Comparison of ENCODE assay signal across 8 mouse cellular contexts in the genomic region with DNA sequence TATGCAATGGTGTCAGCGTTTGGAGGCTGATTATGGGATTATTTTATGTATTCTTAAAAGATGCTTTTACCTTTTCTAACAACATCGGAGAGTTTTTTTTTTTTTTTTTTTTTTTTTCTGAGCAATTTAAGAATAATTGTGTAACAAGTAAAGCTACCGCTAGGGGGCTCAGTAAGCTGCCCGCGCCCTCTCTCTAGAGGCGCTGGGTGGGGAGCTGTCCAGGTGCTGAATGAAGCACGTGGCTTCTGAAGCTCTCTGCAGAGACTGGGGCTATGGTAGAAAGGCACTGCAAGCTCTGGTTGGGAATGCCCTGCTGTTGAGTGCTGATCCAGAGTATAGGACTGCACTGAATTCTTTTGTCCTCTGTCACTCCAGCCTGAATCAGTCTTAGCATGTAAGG. TPM values are rescaled to one million over a fixed set of nuclear protein-coding genes. Genes with fewer than 3 reads are reported as not detected.
A peak's percentile ranks its signal among the peaks of the same experiment; 100 is the strongest.
DNase-seq lines count a peak whose midpoint lies in the region; ATAC-seq and TF ChIP-seq lines count a peak whose summit lies in the region.
"Had no signal": no experiment of that assay in that cellular context is flagged by ENCODE, and none has a peak within 500 bp of the region (broad histone marks: within the 10 kb centered on the region; RNA-seq: fewer than 3 reads in every experiment).

No protein-coding gene starts in this region.

- H3K4me1 ChIP-seq in MEL (ENCODE audit: control insufficient read depth in 1 of 2, insufficient read depth in 2 of 2, low read length in 2 of 2) = no peaks in the 10 kb centered on the region
- no peaks in the 10 kb centered on the region for H3K4me1 ChIP-seq in bone marrow, adult 2 months (ENCODE audit: control insufficient read depth, insufficient read depth, low read length)
- H3K4me1 ChIP-seq in embryonic facial prominence, embryonic 15.5 days = no peaks in the 10 kb centered on the region
- H3K4me1 ChIP-seq: megakaryocyte, embryonic 14.5 days had no signal

- TF ChIP-seq CTCF in MEL (IDR thresholded peaks at IDR 0.05 in 2 of 3, conservative IDR thresholded peaks at IDR 0.05 in 1 of 3; ENCODE audit: control insufficient read depth in 1 of 3, insufficient read depth in 1 of 3, low read depth in 2 of 3, low read length in 3 of 3, poor library complexity in 1 of 3, severe bottlenecking in 1 of 3) = peak; percentile 48 to 84 (median 78); a peak in 5 of 6 replicates
- peak; percentile 39; the same call in 1 of the 2 replicates for TF ChIP-seq CTCF in bone marrow, adult 2 months (IDR thresholded peaks at IDR 0.05; ENCODE audit: control insufficient read depth, insufficient read depth, low read length)

- no peaks in the 10 kb centered on the region for H3K27me3 ChIP-seq in MEL (ENCODE audit: control insufficient read depth in 1 of 2, insufficient read depth in 2 of 2, low read length in 2 of 2)
- H3K27me3 ChIP-seq in embryonic facial prominence, embryonic 15.5 days = no peaks in the 10 kb centered on the region
- H3K27me3 ChIP-seq: megakaryocyte, embryonic 14.5 days had no signal

- TF ChIP-seq RAD21 in MEL (IDR thresholded peaks at IDR 0.05; ENCODE audit: low read depth, low read length) = peak; percentile 66

- H3K9ac ChIP-seq in MEL (ENCODE audit: control insufficient read depth, low read depth, low read length, poor library complexity, severe bottlenecking) = no peak overlapping the region
- H3K9ac ChIP-seq in embryonic facial prominence, embryonic 15.5 days = no peak overlapping the region

- no peak for TF ChIP-seq EP300 in MEL (IDR thresholded peaks at IDR 0.05; ENCODE audit: low read depth in 1 of 2, low read length in 2 of 2)

- no peaks in the 10 kb centered on the region for H3K79me2 ChIP-seq in MEL (ENCODE audit: control insufficient read depth, insufficient read depth, low read length, poor library complexity)

- 5% methylated on average over 7 of the region's 7 CpGs for WGBS in bone marrow, adult 2 months
- 2% methylated on average over 7 of the region's 7 CpGs for WGBS in embryonic facial prominence, embryonic 15.5 days

- no peak for TF ChIP-seq POLR2A in MEL (IDR thresholded peaks at IDR 0.05; ENCODE audit: control insufficient read depth in 1 of 2, insufficient read depth in 1 of 2, low read depth in 1 of 2, low read length in 2 of 2, poor library complexity in 1 of 2)
- no peak for TF ChIP-seq POLR2A in bone marrow, adult 2 months (IDR thresholded peaks at IDR 0.05; ENCODE audit: borderline replicate concordance, control insufficient read depth, low read depth, low read length)

- peak; percentile 67; the same call in 1 of the 2 replicates for ATAC-seq in embryonic facial prominence, embryonic 15.5 days (ENCODE audit: insufficient number of reproducible peaks, low FRiP score, low TSS enrichment, low read depth)
- peak; percentile 100 for ATAC-seq in megakaryocyte progenitor cell, adult 5-6 weeks (replicated peaks; ENCODE audit: poor library complexity)

- H3K9me3 ChIP-seq in MEL (replicated peaks; ENCODE audit: insufficient read depth, low read length) = no peaks in the 10 kb centered on the region
- no peaks in the 10 kb centered on the region for H3K9me3 ChIP-seq in embryonic facial prominence, embryonic 15.5 days (replicated peaks)

- H3K36me3 ChIP-seq in MEL (ENCODE audit: control insufficient read depth in 1 of 2, insufficient read depth in 2 of 2, low read length in 2 of 2) = no peaks in the 10 kb centered on the region
- H3K36me3 ChIP-seq in embryonic facial prominence, embryonic 15.5 days = no peaks in the 10 kb centered on the region

- H3K4me2 ChIP-seq in embryonic facial prominence, embryonic 15.5 days (replicated peaks) = no peak overlapping the region

- peak; percentile 87 for DNase-seq in MEL (ENCODE audit: low read depth, low spot score)
- DNase-seq in heart, postnatal 4 days = peak; percentile 92
- peak; percentile 21 to 67 for DNase-seq in layer of hippocampus, postnatal 25 days (ENCODE audit: extremely low spot score in 1 of 2, low spot score in 1 of 2)
- peak; percentile 25 to 84 for DNase-seq in spleen, postnatal 10 days (ENCODE audit: low spot score in 2 of 2)

- no peak overlapping the region for H3K4me3 ChIP-seq in MEL (ENCODE audit: control insufficient read depth in 1 of 2, insufficient read depth in 1 of 2, low read depth in 2 of 2, low read length in 2 of 2)
- H3K4me3 ChIP-seq in bone marrow, adult 2 months (replicated peaks; ENCODE audit: control insufficient read depth, low read depth, low read length) = no peak overlapping the region
- no peak overlapping the region for H3K4me3 ChIP-seq in embryonic facial prominence, embryonic 15.5 days (replicated peaks)
- H3K4me3 ChIP-seq: megakaryocyte, embryonic 14.5 days had no signal

- no peak overlapping the region for H3K27ac ChIP-seq in MEL (ENCODE audit: control insufficient read depth, low read depth, low read length)
- no peak overlapping the region for H3K27ac ChIP-seq in bone marrow, adult 2 months (ENCODE audit: control insufficient read depth, insufficient read depth, low read depth, low read length, poor library complexity)
- H3K27ac ChIP-seq in embryonic facial prominence, embryonic 15.5 days (replicated peaks) = no peak overlapping the region

TF ChIP-seq in MEL, 35 proteins besides CTCF, POLR2A, EP300 and RAD21:
- TF ChIP-seq KAT2A (conservative IDR thresholded peaks at IDR 0.05; ENCODE audit: low read depth, low read length) (no peak), ELF1 (IDR thresholded peaks at IDR 0.05; ENCODE audit: low read depth, low read length) (no peak), TBP (IDR thresholded peaks at IDR 0.05; ENCODE audit: low read depth, low read length) (no peak), RCOR1 (IDR thresholded peaks at IDR 0.05; ENCODE audit: low read depth, low read length) (no peak), ZNF384 (IDR thresholded peaks at IDR 0.05; ENCODE audit: low read depth, low read length) (peak; percentile 94), ZC3H11A (IDR thresholded peaks at IDR 0.05; ENCODE audit: low read depth, low read length) (peak; percentile 30; the same call in 1 of the 2 replicates), MAFK (IDR thresholded peaks at IDR 0.05; ENCODE audit: borderline replicate concordance, low read depth, low read length) (no peak), NRF1 (IDR thresholded peaks at IDR 0.05; ENCODE audit: insufficient read depth, low read depth, low read length, poor library complexity, severe bottlenecking) (no peak), POLR2AphosphoS5 (IDR thresholded peaks at IDR 0.05; ENCODE audit: borderline replicate concordance, low read depth, low read length) (no peak), MAX (IDR thresholded peaks at IDR 0.05; ENCODE audit: low read length) (peak; percentile 98), SMC3 (IDR thresholded peaks at IDR 0.05; ENCODE audit: low read depth, low read length) (peak; percentile 81), MYC (IDR thresholded peaks at IDR 0.05; ENCODE audit: low read depth, low read length) (peak; percentile 97), SIN3A (IDR thresholded peaks at IDR 0.05; ENCODE audit: low read length) (peak; percentile 100), MXI1 (IDR thresholded peaks at IDR 0.05; ENCODE audit: low read depth, low read length) (peak; percentile 100), USF1 (IDR thresholded peaks at IDR 0.05; ENCODE audit: low read depth, low read length) (peak; percentile 84), ZKSCAN1 (IDR thresholded peaks at IDR 0.05; ENCODE audit: low read depth, low read length) (no peak)
TF ChIP-seq in MEL: peak in this region for 8.

RNA-seq across cellular contexts. Expression of a gene that starts 26.0 kb away (rescaled TPM):
- total RNA-seq in MEL (2012; rRNA removed) = not detected in 2 replicates
- polyA plus RNA-seq in MEL (2012; ENCODE audit: insufficient read depth in 1 of 2, insufficient read length in 2 of 2, low read depth in 1 of 2, low replicate concordance in 2 of 2, missing spikeins in 1 of 2) = not detected
- polyA plus RNA-seq in bone marrow, adult 2 months (2011; ENCODE audit: insufficient read depth, insufficient read length, low replicate concordance, missing spikeins) = not detected in 2 replicates
- 5.9 and 7.1 TPM in 2 replicates for polyA plus RNA-seq in embryonic facial prominence, embryonic 15.5 days (2015; fragmentation: Nextera tagmentation; extraction: Ambion mirVana)
- total RNA-seq in heart, postnatal 4 days (2021) = 1 to 10 TPM; 3.8 to 4.0 TPM
- 100 to 1,000 TPM; 225 to 256 TPM for total RNA-seq in layer of hippocampus, postnatal 25 days (2021)
- 0.22 TPM in 1 of 2 replicates, not detected in the other for total RNA-seq in megakaryocyte progenitor cell, adult 5-6 weeks (2015)
- not detected in 2 replicates for total RNA-seq in megakaryocyte progenitor cell, adult 5-6 weeks (2017)

Comparison
In these comparisons a context has a peak if more than half of its experiments do, and no peak if none do; other contexts are left out.
1. RNA of a gene that starts 26.0 kb away (total RNA-seq): 225 to 256 TPM in layer of hippocampus, postnatal 25 days; 3.8 to 4.0 TPM in heart, postnatal 4 days, not detected in MEL and 0.22 TPM in megakaryocyte progenitor cell, adult 5-6 weeks; every median in the first group is over 10 times any median in the second.
2. Peak in every context shown above with its lines, with median percentiles within 50 percentile points of each other: DNase-seq.